Mouse (Mus musculus) CD4-positive, CD25-positive, alpha-beta regulatory T cell, adult 4 months (primary cell): ENCODE results near the gene Rad51c. TPM values are rescaled to one million over a fixed set of nuclear protein-coding genes. Genes with fewer than 3 reads are reported as not detected.
"Not testable (repeated sequence)": the region's sequence is repeated elsewhere in the genome, so short reads cannot be mapped to it uniquely, and the experiment has no call there.

Experiments
- ATAC-seq: one replicate; pipeline ENCODE4 v1.8.0; 2017
- polyA plus RNA-seq, 2 experiments: library from polyadenylated mRNA; unstranded; fragments of 100-300 nt; shearing (Covaris generic); gene quantifications; one replicate each; pipeline ENCODE4 v1.2.1; 2017

Rad51c gene
- polyA plus RNA-seq, 2 experiments from 2014 or later: 1.2 to 1.7 TPM

- ATAC-seq: not testable (repeated sequence)
These were observed 27.1 kb upstream of the Rad51c start for GRCm38 (mm10) chr11:87431813-87432212.

DNA sequence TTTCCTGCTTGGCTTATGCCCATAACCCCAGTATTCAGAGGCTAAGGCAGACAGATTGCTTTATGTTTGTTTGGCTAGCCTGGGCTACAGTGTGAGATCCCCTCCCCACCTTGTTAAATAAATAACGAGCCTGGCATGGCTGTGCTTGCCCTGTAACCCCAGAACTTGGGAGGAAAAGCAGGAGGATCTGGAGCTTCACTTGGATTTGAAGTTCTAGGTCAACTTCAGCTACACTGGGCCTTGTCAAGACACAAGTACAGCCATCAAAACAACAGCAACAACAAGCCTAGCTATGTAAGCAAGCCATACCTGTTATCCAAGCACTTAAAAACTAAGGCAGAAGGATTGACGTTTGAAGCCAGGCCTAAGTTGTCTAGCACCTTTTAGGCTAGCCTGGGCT, 25.6 kb upstream of the Rad51c start:
- ATAC-seq: no peak

DNA sequence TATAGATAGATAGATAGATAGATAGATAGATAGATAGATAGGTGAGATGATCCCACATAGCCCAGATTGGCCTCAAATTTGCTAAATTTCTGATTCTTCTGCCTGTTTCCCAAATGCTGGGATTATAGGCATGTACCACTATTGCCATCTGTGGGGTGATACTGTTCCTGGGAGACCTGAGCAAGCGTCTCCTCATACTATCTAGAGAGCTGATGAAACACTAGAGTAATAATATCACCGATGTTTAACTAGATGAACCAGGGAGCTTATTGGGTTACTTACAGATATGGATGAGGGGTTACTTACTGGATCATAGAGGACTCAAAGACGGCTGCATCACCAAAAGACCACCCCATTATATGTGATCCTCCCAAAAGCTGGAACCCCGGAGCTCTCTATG, 24.6 kb upstream of the Rad51c start:
- ATAC-seq: no peak

- ATAC-seq: no peak
These were observed 23.4 kb upstream of the Rad51c start for GRCm38 (mm10) chr11:87428051-87428673.

DNA sequence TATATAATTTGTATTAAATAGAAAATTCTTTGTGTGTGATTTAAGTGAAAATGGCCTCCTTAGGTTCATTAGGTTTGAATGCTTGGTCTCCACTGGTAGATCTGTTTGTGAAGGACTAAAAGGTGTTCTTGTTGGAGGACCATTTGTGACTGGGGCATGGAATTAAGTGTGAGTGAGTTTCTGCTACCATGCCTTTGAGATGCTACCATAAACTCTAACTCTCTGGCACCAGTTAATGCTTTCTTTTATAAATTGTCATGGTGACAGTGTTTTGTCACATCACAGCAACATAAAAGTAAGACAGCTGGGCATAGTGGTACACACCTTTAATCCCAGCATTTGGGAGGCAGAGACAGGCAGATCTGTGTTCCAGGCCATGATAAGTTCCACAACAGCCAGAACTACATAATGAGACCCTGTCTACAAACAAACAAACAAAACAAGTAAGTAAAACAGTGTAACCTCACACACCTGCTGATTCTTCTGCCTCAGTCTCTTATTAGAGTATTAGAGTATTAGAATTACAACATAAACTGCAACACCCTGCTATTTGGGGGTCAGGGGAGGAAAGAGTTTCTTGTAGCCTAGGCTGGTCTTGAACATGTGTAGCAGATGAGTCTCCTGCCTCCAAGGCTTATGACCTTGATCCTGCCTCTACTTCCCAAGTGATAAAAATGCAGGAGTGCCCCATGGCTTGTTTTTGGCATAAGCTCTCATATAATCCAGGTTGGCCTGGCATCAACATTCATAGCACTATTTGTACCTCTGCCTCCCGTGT, 22.7 kb upstream of the Rad51c start:
- ATAC-seq: no peak

GRCm38 (mm10) chr11:87426450-87427250, 21.9 kb upstream of the Rad51c start:
- ATAC-seq: peak; percentile 65

DNA sequence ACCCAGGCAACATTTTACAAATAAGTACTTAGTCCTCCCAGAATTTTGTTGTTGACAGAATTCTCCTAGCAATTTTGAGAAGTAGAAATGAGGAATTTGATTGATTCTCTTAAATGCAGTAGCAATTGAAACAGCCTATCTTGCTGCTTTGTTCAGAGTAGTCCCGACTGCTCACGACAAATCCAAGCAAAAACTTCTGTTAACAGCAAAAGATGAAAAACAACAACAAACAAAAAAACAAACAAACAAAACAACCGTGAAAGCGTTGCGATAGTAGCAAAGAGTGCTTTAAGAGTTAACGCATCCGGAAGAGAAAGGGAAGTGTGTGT, 21.3 kb upstream of the Rad51c start:
- ATAC-seq: no peak

- no peak for ATAC-seq
These were observed 19.0 kb upstream of the Rad51c start for GRCm38 (mm10) chr11:87423551-87424325.

DNA sequence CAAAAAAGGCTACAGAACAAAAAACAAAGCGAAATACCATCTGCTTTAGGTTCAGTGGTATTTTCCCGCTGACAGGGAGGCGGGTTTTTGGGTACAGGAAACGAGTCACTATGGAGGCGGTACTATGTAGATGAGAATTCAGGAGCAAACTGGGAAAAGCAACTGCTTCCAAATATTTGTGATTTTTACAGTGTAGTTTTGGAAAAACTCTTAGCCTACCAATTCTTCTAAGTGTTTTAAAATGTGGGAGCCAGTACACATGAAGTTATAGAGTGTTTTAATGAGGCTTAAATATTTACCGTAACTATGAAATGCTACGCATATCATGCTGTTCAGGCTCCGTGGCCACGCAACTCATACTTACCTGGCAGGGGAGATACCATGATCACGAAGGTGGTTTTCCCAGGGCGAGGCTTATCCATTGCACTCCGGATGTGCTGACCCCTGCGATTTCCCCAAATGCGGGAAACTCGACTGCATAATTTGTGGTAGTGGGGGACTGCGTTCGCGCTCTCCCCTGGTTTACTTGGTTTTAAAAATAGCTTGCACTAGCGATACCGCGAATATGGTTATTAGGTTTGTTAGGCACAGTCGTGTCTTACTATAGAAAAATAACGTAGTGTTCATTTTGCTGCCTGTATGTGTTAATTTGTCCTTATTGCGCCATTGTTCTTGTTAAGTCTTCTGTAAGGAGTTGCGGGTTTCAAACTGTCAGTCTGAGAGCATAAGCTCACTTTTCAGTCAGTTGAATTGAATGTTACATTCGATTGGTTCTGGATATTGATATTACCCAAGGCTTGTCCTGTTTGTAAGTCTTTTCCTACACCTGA, 18.0 kb upstream of the Rad51c start:
- ATAC-seq: peak; percentile 72

- no peak for ATAC-seq
These were observed 17.0 kb upstream of the Rad51c start for GRCm38 (mm10) chr11:87421760-87422201.

DNA sequence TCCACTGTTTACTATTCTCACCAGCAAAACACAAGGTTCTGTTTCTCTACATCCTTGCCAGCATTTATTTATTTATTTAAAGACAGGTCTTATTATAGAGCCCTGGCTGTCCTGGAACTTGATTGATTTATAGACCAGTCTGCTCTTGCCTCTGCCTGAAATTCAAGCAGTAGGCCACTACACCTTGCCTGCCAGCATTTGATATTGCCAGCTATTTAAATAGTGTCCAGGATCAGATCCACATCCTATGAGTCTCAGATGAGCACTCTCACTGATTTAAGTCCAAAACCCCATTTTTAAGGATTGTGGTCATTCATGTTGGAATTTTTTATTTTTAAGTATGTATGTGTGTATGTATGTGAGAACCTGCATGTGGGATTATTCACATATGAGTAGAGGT, 16.1 kb upstream of the Rad51c start:
- no peak for ATAC-seq

GRCm38 (mm10) chr11:87416120-87416519, 11.4 kb upstream of the Rad51c start:
- ATAC-seq: no peak

DNA sequence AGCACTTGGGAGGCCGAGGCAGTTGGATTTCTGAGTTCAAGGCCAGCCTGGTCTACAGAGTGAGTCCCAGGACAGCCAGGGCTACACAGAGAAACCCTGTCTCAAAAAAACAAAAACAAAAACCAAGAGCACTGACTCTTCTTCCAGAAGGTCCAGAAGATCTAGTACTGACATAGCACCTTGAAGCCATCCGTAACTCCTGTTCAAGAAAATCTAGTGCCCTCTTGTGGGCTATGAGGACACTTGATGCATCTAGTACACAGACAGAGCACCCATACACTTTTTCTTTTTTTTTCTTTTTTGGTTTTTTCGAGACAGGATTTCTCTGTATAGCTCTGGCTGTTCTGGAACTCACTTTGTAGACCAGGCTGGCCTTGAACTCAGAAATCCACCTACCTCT, 8.7 kb upstream of the Rad51c start:
- ATAC-seq: not testable (repeated sequence)

DNA sequence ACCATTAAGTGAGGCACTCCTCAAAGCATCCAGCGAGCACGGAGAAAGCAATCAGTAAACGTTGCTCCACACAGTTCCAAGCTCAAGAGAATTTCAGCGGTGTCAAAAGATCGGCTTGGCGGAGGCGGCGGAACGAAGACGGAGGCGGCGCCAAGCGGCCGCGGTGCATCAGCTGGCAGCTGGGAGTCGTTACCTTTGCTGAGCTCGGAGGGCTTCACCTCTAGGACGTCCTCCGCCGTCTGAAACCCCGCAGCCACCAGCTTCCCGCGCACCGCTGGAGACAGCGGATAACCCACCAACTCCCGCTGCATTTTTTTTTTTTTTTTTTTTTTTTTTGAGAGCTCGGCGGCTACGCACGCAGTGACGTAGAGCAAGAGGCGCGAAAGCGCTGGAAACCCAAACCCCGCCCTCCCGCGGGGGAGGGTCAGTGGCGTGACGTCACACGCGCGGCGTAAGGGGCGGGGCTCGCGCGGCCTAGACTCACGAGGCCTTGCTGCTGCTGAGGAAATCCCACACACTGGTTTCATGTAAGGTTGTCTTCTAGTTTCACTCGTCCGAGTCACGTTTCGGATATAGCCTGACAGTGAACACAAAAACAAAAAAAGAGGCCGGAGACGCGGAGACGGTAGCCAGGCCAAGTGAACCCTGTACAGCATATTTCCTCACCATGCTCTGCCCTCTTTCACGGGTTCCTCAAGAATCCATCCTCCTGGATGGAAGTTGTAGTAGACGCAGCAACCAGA, 472 bp downstream of the Rad51c start:
- ATAC-seq: peak; percentile 93

- no peak for ATAC-seq
These were observed 6.4 kb downstream of the Rad51c start for GRCm38 (mm10) chr11:87398402-87398801.

GRCm38 (mm10) chr11:87393855-87394254, 10.9 kb downstream of the Rad51c start:
- no peak for ATAC-seq

GRCm38 (mm10) chr11:87385676-87386075, 19.1 kb downstream of the Rad51c start:
- ATAC-seq: no peak

DNA sequence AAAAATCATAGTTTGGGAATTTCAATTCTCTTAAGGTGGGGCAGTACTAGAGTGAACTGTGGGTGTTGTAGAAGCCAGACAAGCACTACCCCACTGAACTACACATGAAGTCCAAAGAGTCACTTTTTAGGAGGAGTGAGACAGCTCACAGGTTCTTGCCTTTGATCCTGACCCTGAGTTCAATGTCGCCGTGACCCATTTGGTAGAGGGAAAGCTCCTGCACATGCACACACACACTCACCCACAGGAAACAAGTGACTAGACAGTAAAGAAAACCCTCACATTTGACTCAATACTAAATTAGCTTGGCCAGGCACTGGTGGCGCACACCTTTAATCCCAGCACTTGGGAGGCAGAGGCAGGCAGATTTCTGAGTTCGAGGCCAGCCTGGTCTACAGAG, 20.2 kb downstream of the Rad51c start:
- no peak for ATAC-seq

DNA sequence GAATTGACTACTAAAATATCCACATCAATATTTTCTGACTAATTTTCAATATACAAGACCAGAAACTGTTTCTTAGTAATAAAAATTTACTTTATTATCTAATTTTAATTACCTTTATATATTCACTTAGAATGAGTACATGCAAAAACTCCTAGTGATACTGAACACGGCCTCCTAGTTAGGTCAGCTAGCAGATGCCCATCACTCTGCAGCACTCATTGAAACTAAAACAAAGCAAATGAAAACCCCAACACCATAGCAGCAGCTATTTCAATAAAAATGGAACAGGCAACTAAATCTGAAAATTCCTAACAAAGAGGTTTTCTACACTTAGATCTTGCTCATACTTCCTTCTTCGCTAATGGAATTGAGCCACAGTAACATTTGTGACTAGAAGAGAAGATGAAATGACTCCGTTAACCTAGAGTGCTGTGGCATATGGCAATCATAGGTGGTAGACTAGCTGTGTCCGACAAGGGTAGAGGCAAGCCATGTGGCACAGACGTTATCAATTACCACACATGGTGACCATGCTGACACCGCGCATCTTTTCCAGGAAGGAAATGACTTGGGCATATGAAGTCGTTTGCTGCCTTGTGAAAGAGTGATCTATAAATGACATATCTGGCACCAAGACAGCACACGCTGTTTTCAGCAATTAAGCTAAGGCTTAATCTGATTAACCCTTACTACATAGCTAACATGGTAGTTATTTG, 36.7 kb downstream of the Rad51c start:
- ATAC-seq: no peak

DNA sequence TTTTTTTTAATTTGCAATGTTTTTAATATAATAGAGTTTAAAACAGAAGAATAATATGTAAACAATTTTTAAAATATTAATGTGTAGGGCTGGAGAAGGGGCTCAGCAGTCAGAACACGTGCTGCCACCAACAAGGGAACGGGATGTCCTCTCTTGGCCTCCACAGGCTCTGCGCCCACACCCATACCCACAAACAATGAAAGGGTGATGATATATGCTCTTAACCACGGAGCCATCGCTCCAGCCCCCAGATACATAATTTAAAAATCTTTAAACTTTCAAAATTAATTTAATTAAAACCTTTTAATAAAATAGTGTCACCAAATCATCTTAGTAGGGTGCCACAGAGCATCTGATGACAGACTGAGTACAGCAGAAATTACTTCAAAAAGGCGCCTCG, 37.7 kb downstream of the Rad51c start:
- no peak for ATAC-seq
